In the genomic region with DNA sequence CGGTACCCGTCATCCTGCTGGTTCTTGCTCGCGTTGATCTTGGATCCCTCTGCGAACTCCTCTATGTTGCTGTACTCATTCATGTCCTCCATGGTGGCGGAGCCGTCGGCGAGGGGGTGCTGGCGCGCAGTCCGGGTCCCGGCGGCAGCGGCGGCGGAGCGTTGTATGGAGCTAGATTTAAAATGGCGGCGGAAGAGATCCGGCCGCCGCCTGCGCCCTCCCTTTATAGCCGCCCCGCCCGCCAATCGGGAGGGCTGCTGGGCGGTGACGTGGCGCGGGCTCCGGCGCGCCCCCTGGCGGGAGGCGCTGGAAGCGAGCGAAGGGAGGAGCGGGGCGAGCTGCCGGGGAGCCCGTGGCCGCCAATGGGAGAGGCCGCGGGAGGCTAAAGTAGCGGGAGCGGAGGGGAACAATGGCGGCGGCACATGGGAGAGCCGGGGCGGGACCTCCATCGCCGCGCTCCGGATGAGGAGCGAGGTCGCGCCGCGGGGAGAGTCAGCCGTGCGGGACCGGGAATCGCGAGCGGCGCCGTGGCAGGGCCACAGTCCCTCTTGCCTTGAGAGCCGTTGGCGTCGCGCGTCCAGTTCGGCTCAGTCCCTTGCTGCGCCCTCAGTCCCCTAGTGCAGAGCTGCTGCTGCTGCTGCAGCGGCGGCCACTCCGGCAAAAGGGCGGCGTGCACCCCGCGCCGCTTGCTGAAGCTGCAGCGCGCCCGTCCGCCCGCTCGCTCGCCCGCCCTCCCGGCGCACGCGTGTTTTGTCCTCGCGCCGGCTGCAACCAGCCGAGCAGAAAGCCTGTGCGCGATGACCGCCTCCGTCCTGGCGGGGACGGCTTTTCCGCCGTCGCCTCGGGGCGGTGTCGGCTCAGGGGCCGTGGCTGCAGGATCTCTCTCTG, we compare ENCODE assay signal across 8 mouse cellular contexts. TPM values are rescaled to one million over a fixed set of nuclear protein-coding genes. Genes with fewer than 3 reads are reported as not detected.
DNase-seq lines count a peak whose midpoint lies in the region; ATAC-seq lines count a peak whose summit lies in the region.

No protein-coding gene starts in this region.

- H3K4me3 ChIP-seq in hindbrain, embryonic 15.5 days = peak overlapping the region; percentile 90

- no peaks in the 10 kb centered on the region for H3K27me3 ChIP-seq in hindbrain, embryonic 15.5 days

- peak; percentile 77 for DNase-seq in WW6 (ENCODE audit: low read depth, low spot score)
- peak; percentile 95 to 98 for DNase-seq in cerebellum, postnatal 36 days
- DNase-seq in frontal cortex, postnatal 36 days (ENCODE audit: low spot score in 2 of 2) = peak; percentile 96 to 98
- DNase-seq in left cerebral cortex, adult 11 months (ENCODE audit: low spot score) = peak; percentile 94
- DNase-seq in lung, postnatal 36 days = peak; percentile 94
- peak; percentile 98 for DNase-seq in retina, embryonic 14.5 days (ENCODE audit: low spot score)
- DNase-seq in thymus, postnatal 36 days = peak; percentile 97

- peak; percentile 77 for ATAC-seq in hindbrain, embryonic 15.5 days (ENCODE audit: low FRiP score, low read depth)

- H3K9me3 ChIP-seq in hindbrain, embryonic 15.5 days = no peaks in the 10 kb centered on the region

- peaks cover 20% of the 10 kb centered on the region for H3K36me3 ChIP-seq in hindbrain, embryonic 15.5 days

- H3K4me1 ChIP-seq in hindbrain, embryonic 15.5 days (replicated peaks) = peaks cover 55% of the 10 kb centered on the region

- peak overlapping the region; percentile 99 for H3K9ac ChIP-seq in hindbrain, embryonic 15.5 days

- WGBS in hindbrain, embryonic 15.5 days = under 1% methylated on average over 102 of the region's 113 CpGs

- peak overlapping the region; percentile 99 for H3K27ac ChIP-seq in hindbrain, embryonic 15.5 days (replicated peaks)

- H3K4me2 ChIP-seq in hindbrain, embryonic 15.5 days = peak overlapping the region; percentile 87

RNA-seq across cellular contexts. Expression of a gene that starts 0.5 kb away (rescaled TPM):
- 186 and 197 TPM in 2 replicates for polyA plus RNA-seq in hindbrain, embryonic 15.5 days (2015; fragmentation: Nextera tagmentation; extraction: Ambion mirVana)

RNA-seq across cellular contexts. Expression of a gene that starts 0.8 kb away (rescaled TPM):
- polyA plus RNA-seq in hindbrain, embryonic 15.5 days (2015; fragmentation: Nextera tagmentation; extraction: Ambion mirVana) = 50.6 and 55.5 TPM in 2 replicates

Comparison
In these comparisons a context has a peak if more than half of its experiments do, and no peak if none do; other contexts are left out.
1. Peak in every context shown above with its lines: DNase-seq, ATAC-seq, H3K4me3 ChIP-seq and H3K27ac ChIP-seq.